Mouse (Mus musculus) natural killer cell, adult 2 months (primary cell): ENCODE measurements around the gene Babam1.
"Not testable (repeated sequence)": the region's sequence is repeated elsewhere in the genome, so short reads cannot be mapped to it uniquely, and the experiment has no call there.

Experiments
- DNase-seq, 2 experiments: peaks; one replicate each; pipeline ENCODE4 v3.0.0; 2022; ENCODE audit warnings: low spot score in 2 of 2

The Babam1 gene

DNA sequence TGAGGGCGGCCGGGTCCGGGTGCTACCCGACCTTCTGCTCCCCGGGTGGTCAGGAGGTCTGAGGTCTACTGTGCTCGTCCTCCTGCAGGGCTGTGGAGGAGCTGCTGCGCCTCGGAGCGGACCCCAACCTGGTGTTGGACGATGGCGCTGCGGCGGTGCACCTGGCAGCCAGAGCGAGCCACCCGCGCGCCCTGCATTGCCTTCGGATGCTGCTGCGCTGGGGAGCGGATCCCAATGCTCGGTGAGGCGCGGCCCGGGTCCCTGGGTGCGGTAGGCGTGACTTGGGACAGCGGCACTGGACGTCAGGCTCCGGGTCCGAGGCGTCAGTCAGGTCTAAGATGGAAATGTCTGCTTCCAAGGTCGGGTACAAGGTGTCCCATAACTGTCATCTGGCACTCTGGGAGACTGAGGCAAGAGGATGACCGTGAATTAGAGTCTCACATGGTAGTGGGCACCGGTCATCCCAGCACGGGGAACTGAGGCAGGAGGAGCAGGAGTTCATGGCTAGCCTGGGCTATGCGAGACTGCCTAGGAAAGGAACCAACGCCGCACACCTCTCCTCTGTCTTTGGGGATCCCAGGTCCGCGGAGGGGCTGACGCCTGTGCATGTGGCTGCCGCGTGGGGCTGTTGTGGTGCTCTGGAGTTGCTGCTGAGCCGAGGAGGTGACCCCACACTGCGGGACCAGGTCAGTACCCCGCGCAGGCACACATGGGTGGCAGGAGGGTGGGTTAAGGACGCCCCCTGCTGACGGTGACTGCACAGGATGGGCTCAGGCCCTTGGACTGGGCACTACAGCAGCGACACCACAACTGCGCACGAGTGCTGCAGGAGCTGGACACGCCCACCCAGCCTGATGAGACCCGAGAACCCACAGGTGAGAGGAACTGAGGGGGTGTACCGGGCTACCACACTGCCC lies 9.7 kb downstream of the Babam1 start:
- DNase-seq, result peak; percentile 62 to 68

DNA sequence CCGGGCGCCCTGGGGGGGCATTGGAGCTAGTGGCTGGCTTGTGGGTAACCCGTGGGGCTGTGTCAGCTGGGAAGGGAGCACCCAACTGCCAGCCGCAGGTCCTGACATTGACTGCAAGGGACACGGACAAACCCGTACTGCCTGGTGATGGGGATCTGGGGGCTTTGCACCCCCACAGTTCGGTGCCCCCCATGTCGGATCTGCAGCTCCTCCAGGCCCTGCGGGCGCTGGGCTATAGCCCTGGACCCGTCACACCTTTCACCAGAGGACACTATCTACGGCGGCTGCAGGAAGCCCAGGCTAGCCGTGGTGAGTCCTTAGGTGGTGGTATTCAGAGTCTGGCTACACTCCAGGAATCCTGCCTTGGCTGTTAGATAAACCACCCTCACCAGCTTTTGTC lies 10.8 kb downstream of the Babam1 start:
- no peak for DNase-seq

DNA sequence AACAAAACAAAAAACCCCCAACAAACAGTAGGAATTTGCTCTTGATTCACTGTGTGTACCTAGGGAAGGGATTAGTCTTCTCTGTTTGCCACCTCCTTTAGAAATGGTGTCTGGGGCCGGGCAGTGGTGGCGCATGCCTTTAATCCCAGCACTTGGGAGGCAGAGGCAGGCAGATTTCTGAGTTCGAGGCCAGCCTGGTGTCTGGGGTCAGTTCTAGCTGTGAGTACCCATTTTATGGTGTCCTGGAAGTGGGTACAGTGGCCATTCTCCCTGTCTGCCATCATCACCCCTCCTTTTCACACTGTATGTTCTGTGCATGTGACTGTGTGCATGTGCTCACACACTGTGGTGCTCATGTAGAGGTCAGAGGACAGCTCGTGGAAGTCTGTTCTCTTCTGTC lies 11.6 kb downstream of the Babam1 start:
- DNase-seq, result no peak

DNA sequence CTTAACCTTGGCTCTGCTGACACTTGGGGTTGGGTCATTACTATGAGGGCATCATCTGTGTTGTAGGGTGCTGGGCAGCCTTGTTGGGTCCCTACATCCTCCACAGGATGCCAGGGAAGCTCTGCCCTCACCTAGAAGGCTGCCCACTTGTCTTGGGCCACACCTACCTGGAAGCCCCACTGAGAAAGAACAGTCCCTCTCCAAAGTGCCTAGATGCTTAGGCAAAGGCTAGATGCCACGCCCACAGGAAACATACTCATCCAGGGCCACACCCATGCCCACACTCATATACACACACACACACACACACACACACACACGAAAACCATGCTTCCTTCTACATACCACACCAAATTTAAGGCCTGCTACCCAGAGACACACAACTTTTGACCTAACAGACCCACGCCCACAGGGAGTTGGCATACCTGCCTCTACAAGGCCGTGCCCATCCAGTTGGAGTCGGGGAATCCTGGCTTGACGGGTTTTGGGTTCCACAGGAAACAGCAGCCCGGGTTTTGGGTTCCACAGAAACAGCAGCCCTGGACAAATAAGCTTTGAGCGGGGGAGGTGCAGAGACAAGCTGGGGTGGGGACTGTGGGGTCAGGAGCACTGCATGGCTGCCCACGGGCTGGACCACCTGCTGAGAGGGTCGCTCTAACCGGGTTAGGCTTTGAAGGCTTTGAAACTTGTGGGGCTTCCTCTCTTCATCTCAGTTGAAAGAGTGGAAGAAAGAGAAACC lies 15.0 kb downstream of the Babam1 start:
- DNase-seq, result no peak

DNA sequence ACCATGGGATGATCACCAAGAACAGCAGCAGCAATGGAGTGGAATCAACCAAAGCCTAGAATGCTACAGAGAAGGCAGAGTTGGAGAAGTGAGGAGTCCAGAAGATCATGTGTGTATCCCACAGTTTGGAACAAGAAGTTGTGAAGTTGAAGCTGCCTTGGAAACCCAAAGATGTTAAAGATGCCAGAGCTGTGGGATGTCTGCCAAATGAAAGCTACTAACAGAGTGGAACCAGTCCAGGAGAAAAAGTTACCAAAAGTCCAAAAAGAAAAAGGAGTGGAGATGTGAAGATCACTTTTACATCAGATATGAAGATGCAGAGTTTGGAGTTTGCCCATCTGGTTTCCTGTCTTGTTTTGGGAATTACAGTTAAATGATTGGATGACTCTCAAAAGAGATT lies 25.5 kb downstream of the Babam1 start:
- DNase-seq, result no peak

GRCm38 (mm10) chr8:71432935-71433334 lies 36.3 kb downstream of the Babam1 start:
- DNase-seq, result not testable (repeated sequence)

DNA sequence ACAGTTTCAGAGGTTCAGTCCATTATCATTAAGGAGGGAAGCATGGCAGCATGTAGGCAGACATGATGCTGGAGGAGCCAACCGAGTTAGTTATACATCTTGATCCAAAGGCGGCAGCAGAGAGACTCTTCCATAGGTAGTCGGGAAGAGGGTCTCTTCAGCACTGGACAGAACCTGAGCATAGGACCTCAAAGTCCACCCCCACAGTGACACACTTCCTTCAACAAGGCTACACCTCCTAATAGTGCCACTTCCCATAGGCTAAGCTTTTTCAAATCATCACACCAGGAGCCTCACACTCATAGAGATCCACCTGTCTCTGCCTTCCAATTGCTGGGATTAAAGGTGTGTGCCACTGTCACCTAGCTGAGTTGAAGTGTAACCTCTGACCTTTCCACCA lies 40.4 kb downstream of the Babam1 start:
- DNase-seq, result no peak

DNA sequence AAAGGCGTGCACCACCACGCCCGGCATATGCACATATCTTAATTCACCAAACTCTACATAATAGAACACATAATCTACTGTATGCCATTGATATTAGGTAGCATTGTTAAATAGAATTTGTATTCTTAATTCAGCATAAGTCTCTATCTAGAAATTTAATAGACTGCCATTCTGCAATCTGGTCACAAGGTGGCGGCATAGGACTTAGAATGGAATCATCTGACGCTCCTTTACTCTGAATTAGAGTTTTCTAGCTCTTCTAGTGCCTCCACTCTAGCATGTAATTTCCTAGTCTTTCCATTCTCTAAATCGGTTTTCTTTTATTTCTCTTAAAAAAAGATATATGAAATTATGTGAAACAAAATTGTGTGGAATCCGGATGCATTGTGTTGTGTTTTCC lies 44.7 kb downstream of the Babam1 start:
- DNase-seq, result peak; percentile 54 to 62

- no peak for DNase-seq
These were observed 48.4 kb downstream of the Babam1 start for GRCm38 (mm10) chr8:71445096-71445495.

GRCm38 (mm10) chr8:71451337-71451736 lies 54.7 kb downstream of the Babam1 start:
- no peak for DNase-seq

GRCm38 (mm10) chr8:71451777-71452176 lies 55.1 kb downstream of the Babam1 start:
- DNase-seq, result no peak

DNA sequence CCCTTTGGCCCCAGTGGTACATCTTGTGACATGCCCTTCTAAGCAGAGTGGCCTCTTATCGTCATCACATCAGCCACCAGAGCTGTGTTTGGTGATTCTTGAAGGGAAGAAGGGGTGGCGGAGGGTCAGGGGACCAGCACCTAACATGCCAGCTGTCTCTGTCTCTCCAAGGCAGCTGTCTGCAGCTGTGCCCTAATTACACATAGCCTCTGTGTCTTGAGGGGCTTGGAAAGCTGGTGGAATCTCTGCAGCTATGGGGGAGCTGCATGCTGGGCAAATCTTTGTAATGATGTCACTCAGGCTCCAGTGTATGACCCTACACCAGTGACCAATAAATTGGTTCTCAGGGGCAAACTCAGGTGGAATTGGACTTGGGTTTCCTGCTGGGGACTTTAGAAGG lies 56.0 kb downstream of the Babam1 start:
- DNase-seq, result no peak
